Mouse (Mus musculus): ENCODE measurements around the gene Paqr5.

Paqr5 gene

GRCm38 (mm10) chr9:62013316-62014097, 13.1 kb downstream of the Paqr5 start:
- no peak for DNase-seq (ENCODE audit: extremely low read depth, insufficient read length, low spot score)

- no peak for DNase-seq (ENCODE audit: extremely low read depth, insufficient read length, low spot score)
Measured at GRCm38 (mm10) chr9:62008360-62008759, 18.3 kb downstream of the Paqr5 start.

GRCm38 (mm10) chr9:62007028-62007427, 19.6 kb downstream of the Paqr5 start:
- DNase-seq (ENCODE audit: extremely low read depth, insufficient read length, low spot score), result no peak

GRCm38 (mm10) chr9:62003611-62004010, 23.0 kb downstream of the Paqr5 start:
- no peak for DNase-seq (ENCODE audit: extremely low read depth, insufficient read length, low spot score)

- no peak for DNase-seq (ENCODE audit: extremely low read depth, insufficient read length, low spot score)
Measured at GRCm38 (mm10) chr9:61999653-62000420, 26.8 kb downstream of the Paqr5 start.

- no peak for DNase-seq (ENCODE audit: extremely low read depth, insufficient read length, low spot score)
Measured at GRCm38 (mm10) chr9:61997860-61998259, 28.8 kb downstream of the Paqr5 start.

- no peak for DNase-seq (ENCODE audit: extremely low read depth, insufficient read length, low spot score)
Measured at GRCm38 (mm10) chr9:61991158-61991557, 35.5 kb downstream of the Paqr5 start.

- no peak for DNase-seq (ENCODE audit: extremely low read depth, insufficient read length, low spot score)
Measured at GRCm38 (mm10) chr9:61990738-61991137, 35.9 kb downstream of the Paqr5 start.

GRCm38 (mm10) chr9:61986055-61986454, 40.6 kb downstream of the Paqr5 start:
- DNase-seq (ENCODE audit: extremely low read depth, insufficient read length, low spot score), result no peak

GRCm38 (mm10) chr9:61985183-61985863, 41.3 kb downstream of the Paqr5 start:
- DNase-seq (ENCODE audit: extremely low read depth, insufficient read length, low spot score), result peak; percentile 15

- DNase-seq (ENCODE audit: extremely low read depth, insufficient read length, low spot score), result no peak
Measured at GRCm38 (mm10) chr9:61982940-61983620, 43.6 kb downstream of the Paqr5 start.

- DNase-seq (ENCODE audit: extremely low read depth, insufficient read length, low spot score), result no peak
Measured at GRCm38 (mm10) chr9:61981876-61982275, 44.8 kb downstream of the Paqr5 start.

GRCm38 (mm10) chr9:61979983-61980382, 46.7 kb downstream of the Paqr5 start:
- no peak for DNase-seq (ENCODE audit: extremely low read depth, insufficient read length, low spot score)

- DNase-seq (ENCODE audit: extremely low read depth, insufficient read length, low spot score), result no peak
Measured at GRCm38 (mm10) chr9:61977258-61977945, 49.3 kb downstream of the Paqr5 start.

- peak; percentile 47 for DNase-seq (ENCODE audit: extremely low read depth, insufficient read length, low spot score)
Measured at GRCm38 (mm10) chr9:61972031-61972430, 54.6 kb downstream of the Paqr5 start.

GRCm38 (mm10) chr9:61971045-61971444, 55.6 kb downstream of the Paqr5 start:
- no peak for DNase-seq (ENCODE audit: extremely low read depth, insufficient read length, low spot score)

GRCm38 (mm10) chr9:61967357-61967756, 59.3 kb downstream of the Paqr5 start:
- peak; percentile 56 for DNase-seq (ENCODE audit: extremely low read depth, insufficient read length, low spot score)

- no peak for DNase-seq (ENCODE audit: extremely low read depth, insufficient read length, low spot score)
Measured at GRCm38 (mm10) chr9:61965987-61966386, 60.7 kb downstream of the Paqr5 start.

- DNase-seq (ENCODE audit: extremely low read depth, insufficient read length, low spot score), result peak; percentile 62
Measured at GRCm38 (mm10) chr9:61965411-61965930, 61.2 kb downstream of the Paqr5 start.

- DNase-seq (ENCODE audit: extremely low read depth, insufficient read length, low spot score), result no peak
Measured at GRCm38 (mm10) chr9:61963356-61963755, 63.3 kb downstream of the Paqr5 start.

Data from 3134 (cell line).